Mouse (Mus musculus): ENCODE results near the gene Arhgap8. TPM values are rescaled to one million over a fixed set of nuclear protein-coding genes. Genes with fewer than 3 reads are reported as not detected.

Arhgap8 gene
- polyA plus RNA-seq (2015; fragmentation: Nextera tagmentation; extraction: Ambion mirVana): 0.19 and 0.58 TPM in 2 replicates

- H3K27me3 ChIP-seq (ENCODE audit: insufficient read depth, low read length): peaks cover 22% of the 10 kb centered on the region
- no peak within 1 kb of the TSS for H3K27ac ChIP-seq (ENCODE audit: low read depth)
- H3K4me1 ChIP-seq (ENCODE audit: insufficient read depth): peaks cover 6% of the 10 kb centered on the region
- H3K9me3 ChIP-seq (ENCODE audit: low read length): no peaks in the 10 kb centered on the region
- WGBS (ENCODE audit: insufficient replicate concordance): 6% methylated on average over 15 of the region's 24 CpGs
- ATAC-seq (peak; percentile 64; the same call in 1 of the 2 replicates), DNase-seq (peak; percentile 55)
- no peaks in the 10 kb centered on the region for H3K36me3 ChIP-seq (replicated peaks; ENCODE audit: insufficient read depth, low read length)
- H3K9ac ChIP-seq (replicated peaks): no peak within 1 kb of the TSS; the same call in 1 of the 2 replicates
- H3K4me2 ChIP-seq (ENCODE audit: low read depth, low read length): peak within 1 kb of the TSS; percentile 67
- peak within 1 kb of the TSS; percentile 36 for H3K4me3 ChIP-seq (ENCODE audit: low read depth, low read length)
- TF ChIP-seq EP300 (IDR thresholded peaks at IDR 0.05; ENCODE audit: low read depth) (no peak), CTCF (IDR thresholded peaks at IDR 0.05; ENCODE audit: low read depth) (no peak)
These were observed at the start of gene Arhgap8 for GRCm38 (mm10) chr15:84719791-84720190. Arhgap8 (plus strand) TSS chr15:84720052.

- Histone ChIP-seq H3K4me2 (ENCODE audit: low read depth, low read length) (no peak overlapping the region), H3K4me3 (ENCODE audit: low read depth, low read length) (no peak overlapping the region), H3K27me3 (ENCODE audit: insufficient read depth, low read length) (no peaks in the 10 kb centered on the region), H3K36me3 (replicated peaks; ENCODE audit: insufficient read depth, low read length) (no peaks in the 10 kb centered on the region), H3K4me1 (ENCODE audit: insufficient read depth) (0 out of 2 replicates have a peak, but pooled peaks cover 3% of the 10 kb centered on the region), H3K9me3 (ENCODE audit: low read length) (no peaks in the 10 kb centered on the region), H3K27ac (ENCODE audit: low read depth) (no peak overlapping the region), H3K9ac (replicated peaks) (no peak overlapping the region)
- TF ChIP-seq CTCF (IDR thresholded peaks at IDR 0.05; ENCODE audit: low read depth) (no peak), EP300 (IDR thresholded peaks at IDR 0.05; ENCODE audit: low read depth) (no peak)
- DNase-seq: no peak
- ATAC-seq: no peak
- 72% methylated on average over 4 of the region's 4 CpGs for WGBS (ENCODE audit: insufficient replicate concordance)
These were observed 49.2 kb upstream of the Arhgap8 start for GRCm38 (mm10) chr15:84670657-84671055.

GRCm38 (mm10) chr15:84671401-84672307 lies 48.2 kb upstream of the Arhgap8 start:
- DNase-seq: peak; percentile 75
- Histone ChIP-seq H3K27me3 (ENCODE audit: insufficient read depth, low read length) (no peaks in the 10 kb centered on the region), H3K9me3 (ENCODE audit: low read length) (no peaks in the 10 kb centered on the region), H3K36me3 (replicated peaks; ENCODE audit: insufficient read depth, low read length) (no peaks in the 10 kb centered on the region), H3K4me2 (ENCODE audit: low read depth, low read length) (no peak overlapping the region), H3K9ac (replicated peaks) (no peak overlapping the region), H3K27ac (ENCODE audit: low read depth) (no peak overlapping the region), H3K4me1 (ENCODE audit: insufficient read depth) (0 out of 2 replicates have a peak, but pooled peaks cover 3% of the 10 kb centered on the region), H3K4me3 (ENCODE audit: low read depth, low read length) (no peak overlapping the region)
- WGBS (ENCODE audit: insufficient replicate concordance): 44% methylated on average over 9 of the region's 9 CpGs
- no peak for TF ChIP-seq EP300 (IDR thresholded peaks at IDR 0.05; ENCODE audit: low read depth)
- TF ChIP-seq CTCF (IDR thresholded peaks at IDR 0.05; ENCODE audit: low read depth): peak; percentile 65
- no peak for ATAC-seq

- DNase-seq (no peak), ATAC-seq (no peak)
- H3K4me3 ChIP-seq (ENCODE audit: low read depth, low read length): no peak overlapping the region
- H3K27me3 ChIP-seq (ENCODE audit: insufficient read depth, low read length): no peaks in the 10 kb centered on the region
- 0 out of 2 replicates have a peak, but pooled peaks cover 3% of the 10 kb centered on the region for H3K4me1 ChIP-seq (ENCODE audit: insufficient read depth)
- no peak overlapping the region for H3K27ac ChIP-seq (ENCODE audit: low read depth)
- H3K9ac ChIP-seq (replicated peaks): no peak overlapping the region
- TF ChIP-seq CTCF (IDR thresholded peaks at IDR 0.05; ENCODE audit: low read depth) (no peak), EP300 (IDR thresholded peaks at IDR 0.05; ENCODE audit: low read depth) (no peak)
- WGBS (ENCODE audit: insufficient replicate concordance): 74% methylated on average over 4 of the region's 4 CpGs
- no peak overlapping the region for H3K4me2 ChIP-seq (ENCODE audit: low read depth, low read length)
- no peaks in the 10 kb centered on the region for H3K9me3 ChIP-seq (ENCODE audit: low read length)
- H3K36me3 ChIP-seq (replicated peaks; ENCODE audit: insufficient read depth, low read length): no peaks in the 10 kb centered on the region
These were observed 47.6 kb upstream of the Arhgap8 start for GRCm38 (mm10) chr15:84672308-84672615.

- Histone ChIP-seq H3K9me3 (ENCODE audit: low read length) (no peaks in the 10 kb centered on the region), H3K9ac (replicated peaks) (no peak overlapping the region), H3K36me3 (replicated peaks; ENCODE audit: insufficient read depth, low read length) (no peaks in the 10 kb centered on the region), H3K4me3 (ENCODE audit: low read depth, low read length) (no peak overlapping the region), H3K27ac (ENCODE audit: low read depth) (no peak overlapping the region), H3K27me3 (ENCODE audit: insufficient read depth, low read length) (no peaks in the 10 kb centered on the region), H3K4me2 (ENCODE audit: low read depth, low read length) (no peak overlapping the region), H3K4me1 (ENCODE audit: insufficient read depth) (0 out of 2 replicates have a peak, but pooled peaks cover 3% of the 10 kb centered on the region)
- DNase-seq (no peak), ATAC-seq (no peak)
- no peak for TF ChIP-seq CTCF (IDR thresholded peaks at IDR 0.05; ENCODE audit: low read depth)
- no peak for TF ChIP-seq EP300 (IDR thresholded peaks at IDR 0.05; ENCODE audit: low read depth)
- 72% methylated on average over 3 of the region's 3 CpGs for WGBS (ENCODE audit: insufficient replicate concordance)
These were observed 47.2 kb upstream of the Arhgap8 start for GRCm38 (mm10) chr15:84672616-84673015.

DNA sequence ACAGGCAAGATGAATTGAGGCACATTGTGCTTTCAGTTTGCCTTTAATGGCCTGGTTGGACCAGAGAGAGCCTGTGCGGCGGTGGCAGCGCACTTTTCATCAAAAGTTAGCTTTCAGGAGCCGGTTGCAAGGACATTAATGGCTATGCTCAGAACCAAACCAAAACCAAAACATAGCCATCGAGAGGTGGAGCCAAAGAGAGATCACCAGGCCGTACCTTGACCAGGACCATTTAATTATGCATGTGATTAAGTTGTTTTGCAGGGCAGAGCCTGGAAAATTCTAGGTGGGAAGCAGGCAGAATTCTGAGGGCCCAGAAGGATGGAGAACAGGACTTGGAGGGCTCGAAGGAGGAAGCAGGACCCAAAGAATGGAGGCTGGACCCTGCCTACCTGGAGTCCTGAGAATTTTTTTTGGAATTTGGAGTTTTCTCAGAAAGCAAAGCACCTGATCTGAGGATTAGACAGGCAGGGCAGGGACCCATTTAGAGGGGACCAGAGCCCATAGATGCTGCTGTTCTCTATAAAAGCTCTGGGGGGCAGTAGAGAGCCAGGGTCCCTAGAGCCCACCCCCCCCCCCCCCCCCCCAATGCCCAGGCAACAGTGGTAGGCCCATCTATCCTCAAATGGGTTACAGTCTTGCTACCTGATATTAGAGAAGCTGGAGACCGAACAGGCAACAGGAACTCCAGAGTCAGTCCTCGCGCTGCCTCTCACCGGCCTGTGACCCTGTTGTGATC lies 45.4 kb upstream of the Arhgap8 start:
- Histone ChIP-seq H3K4me3 (ENCODE audit: low read depth, low read length) (no peak overlapping the region), H3K27ac (ENCODE audit: low read depth) (peak overlapping the region; percentile 86), H3K9ac (replicated peaks) (no peak overlapping the region), H3K27me3 (ENCODE audit: insufficient read depth, low read length) (no peaks in the 10 kb centered on the region), H3K36me3 (replicated peaks; ENCODE audit: insufficient read depth, low read length) (no peaks in the 10 kb centered on the region), H3K4me2 (ENCODE audit: low read depth, low read length) (no peak overlapping the region), H3K4me1 (ENCODE audit: insufficient read depth) (0 out of 2 replicates have a peak, but pooled peaks cover 3% of the 10 kb centered on the region), H3K9me3 (ENCODE audit: low read length) (no peaks in the 10 kb centered on the region)
- peak; percentile 11; the same call in 1 of the 2 replicates for ATAC-seq
- DNase-seq: no peak
- no peak for TF ChIP-seq EP300 (IDR thresholded peaks at IDR 0.05; ENCODE audit: low read depth)
- TF ChIP-seq CTCF (IDR thresholded peaks at IDR 0.05; ENCODE audit: low read depth): peak; percentile 40
- 78% methylated on average over 11 of the region's 11 CpGs for WGBS (ENCODE audit: insufficient replicate concordance)
